Mouse (Mus musculus) limb, embryonic 15.5 days (tissue): ENCODE data around the gene Mid1ip1. TPM values are rescaled to one million over a fixed set of nuclear protein-coding genes. Genes with fewer than 3 reads are reported as not detected.
A peak's percentile ranks its signal among the peaks of the same experiment; 100 is the strongest.

Experiments used
- ATAC-seq: fragments of 200-750 bp; cut with Nextera tagmentation; 2 replicates; pipeline ENCODE4 v1.8.0; 2017; ENCODE audit warnings: low read depth, moderate TSS enrichment; ENCODE audit not compliant: insufficient number of reproducible peaks, low FRiP score, low TSS enrichment
- H3K27ac ChIP-seq: fragments of 300-500 bp; sonication (generic); 2 replicates; pipeline ENCODE4 v1.5.1; 2015; ENCODE audit warnings: moderate library complexity, mild to moderate bottlenecking, inconsistent platforms
- H3K27me3 ChIP-seq: fragments of 300-500 bp; sonication (generic); 2 replicates; pipeline ENCODE4 v1.6.1; 2015; ENCODE audit warnings: inconsistent platforms
- H3K36me3 ChIP-seq: fragments of 300-500 bp; sonication (generic); 2 replicates; pipeline ENCODE4 v1.6.1; 2015; ENCODE audit warnings: inconsistent platforms
- H3K4me1 ChIP-seq: fragments of 300-500 bp; sonication (generic); 2 replicates; pipeline ENCODE4 v1.6.1; 2015; ENCODE audit warnings: inconsistent platforms
- H3K4me2 ChIP-seq: fragments of 300-500 bp; sonication (generic); 2 replicates; pipeline ENCODE4 v1.6.1; 2015; ENCODE audit warnings: mild to moderate bottlenecking, inconsistent platforms
- H3K4me3 ChIP-seq: fragments of 300-500 bp; sonication (generic); 2 replicates; pipeline ENCODE4 v1.5.1; 2015; ENCODE audit warnings: mild to moderate bottlenecking, inconsistent platforms
- H3K9ac ChIP-seq: fragments of 300-500 bp; sonication (generic); 2 replicates; pipeline ENCODE4 v1.6.1; 2015; ENCODE audit warnings: inconsistent platforms
- H3K9me3 ChIP-seq: fragments of 300-500 bp; sonication (generic); 2 replicates; pipeline ENCODE4 v1.6.1; 2016; ENCODE audit warnings: inconsistent platforms
- WGBS: fragments of 180-500 bp; shearing (Covaris S2); methylation state at CpG from one replicate; pipeline ENCODE4 v1.1.7; 2015; 5-methylcytosine and 5-hydroxymethylcytosine counted together
- polyA plus RNA-seq: library from polyadenylated mRNA; unstranded; fragments of >200 nt; fragmentation: Nextera tagmentation; extraction: Ambion mirVana; gene quantifications from 2 replicates; pipeline ENCODE4 v1.2.1, GENCODE M21; 2015

Mid1ip1 gene
- polyA plus RNA-seq, result 36.2 and 39.4 TPM in 2 replicates

GRCm38 (mm10) chrX:10714696-10715140 lies at the start of gene Mid1ip1:
Gene Mid1ip1, plus strand, starts transcription at chrX:10715013.
- Histone ChIP-seq H3K4me3 (peak within 1 kb of the TSS; percentile 25), H3K4me2 (peak within 1 kb of the TSS; percentile 34), H3K9ac (no peak within 1 kb of the TSS), H3K9me3 (no peaks in the 10 kb centered on the region), H3K27ac (peak within 1 kb of the TSS; percentile 9; the same call in 1 of the 2 replicates), H3K27me3 (peaks cover 9% of the 10 kb centered on the region; the same call in 1 of the 2 replicates), H3K36me3 (no peaks in the 10 kb centered on the region), H3K4me1 (0 out of 2 replicates have a peak, but pooled peaks cover 9% of the 10 kb centered on the region)
- peak; percentile 80 for ATAC-seq
- WGBS, result 20% methylated on average over 12 of the region's 12 CpGs

- 83% methylated on average over 5 of the region's 5 CpGs for WGBS
- no peak overlapping the region for H3K4me2 ChIP-seq
- H3K27ac ChIP-seq, result no peak overlapping the region
- H3K27me3 ChIP-seq, result no peaks in the 10 kb centered on the region
- no peak overlapping the region for H3K9ac ChIP-seq
- H3K9me3 ChIP-seq, result no peaks in the 10 kb centered on the region
- no peaks in the 10 kb centered on the region for H3K36me3 ChIP-seq
- H3K4me3 ChIP-seq, result no peak overlapping the region
- no peak for ATAC-seq
- no peaks in the 10 kb centered on the region for H3K4me1 ChIP-seq
These were observed 20.2 kb upstream of the Mid1ip1 start for GRCm38 (mm10) chrX:10694455-10695180.

- H3K4me1 ChIP-seq, result no peaks in the 10 kb centered on the region
- no peak overlapping the region for H3K9ac ChIP-seq
- 87% methylated on average over 3 of the region's 3 CpGs for WGBS
- H3K4me3 ChIP-seq, result no peak overlapping the region
- no peak overlapping the region for H3K4me2 ChIP-seq
- H3K36me3 ChIP-seq, result no peaks in the 10 kb centered on the region
- ATAC-seq, result no peak
- no peak overlapping the region for H3K27ac ChIP-seq
- H3K9me3 ChIP-seq, result no peaks in the 10 kb centered on the region
- H3K27me3 ChIP-seq, result no peaks in the 10 kb centered on the region
These were observed 8.1 kb upstream of the Mid1ip1 start for GRCm38 (mm10) chrX:10706728-10707127.

GRCm38 (mm10) chrX:10713839-10714637 lies 775 bp upstream of the Mid1ip1 start:
- no peaks in the 10 kb centered on the region for H3K9me3 ChIP-seq
- H3K4me1 ChIP-seq, result 0 out of 2 replicates have a peak, but pooled peaks cover 6% of the 10 kb centered on the region
- H3K27me3 ChIP-seq, result peaks cover 9% of the 10 kb centered on the region; the same call in 1 of the 2 replicates
- H3K36me3 ChIP-seq, result no peaks in the 10 kb centered on the region
- H3K4me2 ChIP-seq, result peak overlapping the region; percentile 34
- no peak overlapping the region for H3K27ac ChIP-seq
- no peak overlapping the region for H3K9ac ChIP-seq
- 31% methylated on average over 11 of the region's 11 CpGs for whole genome bisulfite sequencing
- no peak overlapping the region; the same call in 1 of the 2 replicates for H3K4me3 ChIP-seq
- ATAC-seq, result no peak

DNA sequence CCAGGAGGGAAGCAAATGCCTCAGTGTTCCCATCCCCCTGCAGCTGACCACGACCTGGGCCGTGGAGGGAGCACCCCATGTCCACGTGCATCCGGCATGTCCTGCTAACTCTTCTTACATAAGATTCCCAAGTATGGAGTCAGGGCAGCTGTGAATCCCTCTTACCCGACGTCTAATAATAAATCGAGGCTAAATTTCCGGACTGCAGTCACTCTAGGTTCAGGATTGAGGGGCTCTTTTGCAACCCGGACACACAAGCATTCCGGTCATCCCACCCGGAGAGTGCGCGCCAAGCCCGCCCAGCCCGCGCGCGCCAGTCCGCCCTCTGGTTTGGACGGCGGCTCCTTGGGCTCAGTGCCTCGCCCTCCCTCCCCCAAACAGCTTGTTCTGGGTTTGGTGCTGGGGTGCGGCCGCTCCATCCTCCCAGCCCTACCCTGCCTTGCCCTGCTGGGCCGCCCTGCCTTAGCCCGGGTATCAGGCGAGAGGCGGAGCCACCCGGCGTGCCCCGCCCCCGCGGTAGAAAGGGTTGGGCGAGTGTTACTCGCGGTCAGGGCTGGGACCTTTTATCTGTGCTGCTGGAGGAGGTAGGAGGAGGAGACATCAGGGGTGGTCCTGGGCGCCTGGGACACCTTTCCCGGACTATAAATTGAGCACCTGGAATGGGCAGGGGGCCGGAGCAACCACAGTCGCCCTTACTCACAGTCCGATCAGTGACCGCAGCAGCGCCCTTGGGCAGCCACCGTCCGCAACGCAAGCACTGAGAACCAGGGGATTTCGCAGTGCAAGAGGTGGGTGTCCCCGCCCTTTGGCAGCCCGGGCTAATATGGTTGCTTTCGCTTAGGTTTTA lies 2.3 kb downstream of the Mid1ip1 start:
- Histone ChIP-seq H3K36me3 (no peaks in the 10 kb centered on the region), H3K9ac (0 out of 2 replicates have a peak overlapping the region, but pooled peaks have one; percentile 28), H3K4me3 (peak overlapping the region; percentile 44), H3K27ac (peak overlapping the region; percentile 68), H3K4me1 (0 out of 2 replicates have a peak, but pooled peaks cover 9% of the 10 kb centered on the region), H3K27me3 (peaks cover 9% of the 10 kb centered on the region; the same call in 1 of the 2 replicates), H3K9me3 (no peaks in the 10 kb centered on the region), H3K4me2 (peak overlapping the region; percentile 67)
- ATAC-seq, result peak; percentile 84
- WGBS, result 26% methylated on average over 50 of the region's 50 CpGs

DNA sequence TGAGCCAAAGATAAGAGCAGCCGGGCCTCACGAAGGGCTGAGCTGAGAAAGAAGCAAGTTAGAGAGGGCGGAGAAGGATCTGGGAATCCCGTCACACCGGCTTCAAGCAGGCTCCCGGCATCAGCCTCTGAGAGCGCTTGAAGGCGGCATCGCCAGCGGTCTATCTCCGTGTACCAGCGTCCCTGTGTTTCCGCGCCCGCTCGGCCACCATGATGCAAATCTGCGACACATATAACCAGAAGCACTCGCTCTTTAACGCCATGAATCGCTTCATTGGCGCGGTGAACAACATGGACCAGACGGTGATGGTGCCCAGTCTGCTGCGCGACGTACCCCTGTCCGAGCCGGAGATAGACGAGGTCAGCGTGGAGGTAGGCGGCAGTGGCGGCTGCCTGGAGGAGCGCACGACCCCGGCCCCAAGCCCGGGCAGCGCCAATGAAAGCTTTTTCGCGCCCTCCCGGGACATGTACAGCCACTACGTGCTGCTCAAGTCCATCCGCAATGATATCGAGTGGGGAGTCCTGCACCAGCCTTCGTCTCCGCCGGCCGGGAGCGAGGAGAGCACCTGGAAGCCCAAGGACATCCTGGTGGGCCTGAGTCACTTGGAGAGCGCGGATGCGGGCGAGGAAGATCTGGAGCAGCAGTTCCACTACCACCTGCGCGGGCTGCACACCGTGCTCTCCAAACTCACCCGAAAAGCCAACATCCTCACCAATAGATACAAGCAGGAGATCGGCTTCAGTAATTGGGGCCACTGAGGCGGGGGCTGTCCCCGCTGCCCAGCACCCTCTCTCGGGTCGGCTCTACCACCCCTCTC lies 3.4 kb downstream of the Mid1ip1 start:
- WGBS, result 25% methylated on average over 61 of the region's 61 CpGs
- H3K4me1 ChIP-seq, result 0 out of 2 replicates have a peak, but pooled peaks cover 9% of the 10 kb centered on the region
- no peaks in the 10 kb centered on the region for H3K9me3 ChIP-seq
- peak overlapping the region; percentile 68 for H3K27ac ChIP-seq
- H3K9ac ChIP-seq, result peak overlapping the region; percentile 28
- H3K27me3 ChIP-seq, result peaks cover 9% of the 10 kb centered on the region; the same call in 1 of the 2 replicates
- H3K4me3 ChIP-seq, result peak overlapping the region; percentile 44
- H3K36me3 ChIP-seq, result no peaks in the 10 kb centered on the region
- peak overlapping the region; percentile 67 for H3K4me2 ChIP-seq
- no peak for ATAC-seq

GRCm38 (mm10) chrX:10718838-10719539 lies 4.2 kb downstream of the Mid1ip1 start:
- ATAC-seq, result peak; percentile 56; the same call in 1 of the 2 replicates
- H3K4me3 ChIP-seq, result peak overlapping the region; percentile 44
- H3K27me3 ChIP-seq, result peaks cover 9% of the 10 kb centered on the region; the same call in 1 of the 2 replicates
- no peaks in the 10 kb centered on the region for H3K9me3 ChIP-seq
- 0 out of 2 replicates have a peak, but pooled peaks cover 9% of the 10 kb centered on the region for H3K4me1 ChIP-seq
- peak overlapping the region; percentile 28 for H3K9ac ChIP-seq
- 0 out of 2 replicates have a peak overlapping the region, but pooled peaks have one; percentile 68 for H3K27ac ChIP-seq
- WGBS, result 24% methylated on average over 22 of the region's 22 CpGs
- peak overlapping the region; percentile 67 for H3K4me2 ChIP-seq
- no peaks in the 10 kb centered on the region for H3K36me3 ChIP-seq

DNA sequence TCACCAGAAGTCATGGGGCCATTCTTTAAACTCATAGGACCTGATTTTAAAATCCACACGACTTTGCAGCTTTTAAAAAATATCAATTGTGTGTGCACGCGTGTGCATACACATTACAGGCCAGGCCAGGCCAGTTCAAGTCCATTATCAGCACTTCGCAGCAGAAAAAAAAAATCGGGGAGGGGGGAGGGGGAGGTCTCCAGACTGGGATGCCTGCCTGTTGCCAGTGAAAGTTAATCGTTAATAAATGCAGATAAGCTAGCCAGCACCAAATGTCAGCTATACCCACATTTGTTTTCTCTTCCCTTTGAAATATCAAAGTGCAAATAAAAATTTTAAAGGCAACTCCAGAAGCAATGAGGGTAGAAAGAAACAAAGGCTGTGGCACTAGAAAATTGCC lies 5.6 kb downstream of the Mid1ip1 start:
- WGBS, result 39% methylated on average over 6 of the region's 6 CpGs
- no peak for ATAC-seq
- H3K9ac ChIP-seq, result no peak overlapping the region
- no peaks in the 10 kb centered on the region for H3K36me3 ChIP-seq
- H3K27me3 ChIP-seq, result peaks cover 9% of the 10 kb centered on the region; the same call in 1 of the 2 replicates
- H3K4me2 ChIP-seq, result no peak overlapping the region
- no peak overlapping the region for H3K4me3 ChIP-seq
- H3K9me3 ChIP-seq, result no peaks in the 10 kb centered on the region
- H3K4me1 ChIP-seq, result 0 out of 2 replicates have a peak, but pooled peaks cover 3% of the 10 kb centered on the region
- no peak overlapping the region for H3K27ac ChIP-seq

GRCm38 (mm10) chrX:10724571-10724970 lies 9.8 kb downstream of the Mid1ip1 start:
- ATAC-seq, result no peak

DNA sequence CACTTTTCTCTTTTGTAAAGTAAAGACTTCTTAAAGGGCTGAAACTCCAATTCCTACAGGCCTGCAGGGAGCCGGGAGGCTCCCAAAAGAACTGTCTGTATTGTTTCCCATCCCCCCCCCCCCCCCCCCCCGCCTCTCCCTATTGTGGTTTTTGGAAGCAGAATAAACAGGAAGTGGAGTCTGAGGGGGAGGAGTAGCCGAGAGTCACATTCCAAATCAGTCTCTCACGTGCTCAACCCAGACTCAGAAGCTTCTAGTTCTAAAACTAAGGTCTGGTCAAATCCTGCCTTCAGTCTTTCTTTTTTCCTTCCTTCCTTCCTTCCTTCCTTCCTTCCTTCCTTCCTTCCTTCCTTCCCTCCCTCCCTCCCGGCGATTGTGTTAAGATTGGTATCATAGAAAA lies 14.7 kb downstream of the Mid1ip1 start:
- no peaks in the 10 kb centered on the region; the same call in 1 of the 2 replicates for H3K27me3 ChIP-seq
- WGBS, result 25% methylated on average over 5 of the region's 6 CpGs
- no peak overlapping the region for H3K27ac ChIP-seq
- no peak for ATAC-seq
- H3K4me2 ChIP-seq, result no peak overlapping the region
- no peaks in the 10 kb centered on the region for H3K36me3 ChIP-seq
- H3K9me3 ChIP-seq, result no peaks in the 10 kb centered on the region
- no peak overlapping the region for H3K9ac ChIP-seq
- H3K4me3 ChIP-seq, result no peak overlapping the region
- H3K4me1 ChIP-seq, result no peaks in the 10 kb centered on the region

More at GRCm38 (mm10) chrX:10724571-10724970, 9.8 kb downstream of the Mid1ip1 start:
- H3K36me3 ChIP-seq, result no peaks in the 10 kb centered on the region
- H3K9me3 ChIP-seq, result no peaks in the 10 kb centered on the region
- no peaks in the 10 kb centered on the region; the same call in 1 of the 2 replicates for H3K27me3 ChIP-seq
- H3K27ac ChIP-seq, result no peak overlapping the region
- H3K9ac ChIP-seq, result no peak overlapping the region
- 93% methylated on average over 1 of the region's 1 CpGs for WGBS
- no peak overlapping the region for H3K4me2 ChIP-seq
- H3K4me1 ChIP-seq, result no peaks in the 10 kb centered on the region
- no peak overlapping the region for H3K4me3 ChIP-seq
